Mouse (Mus musculus) forebrain, embryonic 14.5 days (tissue): ENCODE measurements at regions not wholly inside any gene's neighbourhood (a gene's known extent, or its start where the extent isn't known, plus 50 kb on each side); places are given as distances from the start of the nearest gene placed in this dataset.

ENCODE experiments used
- ATAC-seq: fragments of 200-750 bp; cut with Nextera tagmentation; 2 replicates; pipeline ENCODE4 v1.8.0; 2017; ENCODE audit warnings: mild to moderate bottlenecking, moderate library complexity
- DNase-seq: peaks from one replicate; pipeline ENCODE4 v3.0.0-alpha.2; 2015; ENCODE audit warnings: low spot score
- H3K27ac ChIP-seq: fragments of 300-500 bp; sonication (generic); 2 replicates; pipeline ENCODE4 v1.5.1; 2014; ENCODE audit warnings: low read depth, mild to moderate bottlenecking, control low read depth, low read length, moderate library complexity
- H3K27me3 ChIP-seq: fragments of 300-500 bp; sonication (generic); replicated peaks from 2 replicates; pipeline ENCODE4 v1.6.1; 2014; ENCODE audit warnings: low read length, control low read depth, mixed read lengths; ENCODE audit not compliant: control insufficient read depth, insufficient read depth
- H3K36me3 ChIP-seq: fragments of 300-500 bp; sonication (generic); 2 replicates; pipeline ENCODE4 v1.6.1; 2014; ENCODE audit warnings: low read length, control low read depth; ENCODE audit not compliant: control insufficient read depth, insufficient read depth
- H3K4me1 ChIP-seq: fragments of 300-500 bp; sonication (generic); 2 replicates; pipeline ENCODE4 v1.6.1; 2014; ENCODE audit warnings: antibody characterized with exemption, low read length, control low read depth; ENCODE audit not compliant: control insufficient read depth, insufficient read depth
- H3K4me2 ChIP-seq: fragments of 300-500 bp; sonication (generic); 2 replicates; pipeline ENCODE4 v1.6.1; 2014; ENCODE audit warnings: mild to moderate bottlenecking, control low read depth, low read length
- H3K4me3 ChIP-seq: fragments of 300-500 bp; sonication (generic); 2 replicates; pipeline ENCODE4 v1.5.1; 2014; ENCODE audit warnings: low read depth, low read length, control low read depth
- H3K9ac ChIP-seq: fragments of 300-500 bp; sonication (generic); 2 replicates; pipeline ENCODE4 v1.6.1; 2014; ENCODE audit warnings: mild to moderate bottlenecking, low read length, control low read depth, moderate library complexity
- H3K9me3 ChIP-seq: fragments of 300-500 bp; sonication (generic); replicated peaks from 2 replicates; pipeline ENCODE4 v1.6.1; 2016; ENCODE audit warnings: low read length, control low read depth, mixed read lengths; ENCODE audit not compliant: control insufficient read depth
- WGBS: fragments of 180-500 bp; shearing (Covaris S2); extraction: QIAGEN DNeasy Blood & Tissue Kit; methylation state at CpG from one replicate; pipeline ENCODE4 v1.1.7; 2014; 5-methylcytosine and 5-hydroxymethylcytosine counted together

- H3K27ac ChIP-seq = no peak overlapping the region
- ATAC-seq = no peak
- peak; percentile 57 for DNase-seq
- no peak overlapping the region for H3K4me2 ChIP-seq
- H3K27me3 ChIP-seq = no peaks in the 10 kb centered on the region
- H3K4me1 ChIP-seq = peaks cover 3% of the 10 kb centered on the region; the same call in 1 of the 2 replicates
- no peak overlapping the region for H3K4me3 ChIP-seq
- no peak overlapping the region for H3K9ac ChIP-seq
- no peaks in the 10 kb centered on the region for H3K9me3 ChIP-seq
- WGBS = 1% methylated on average over 6 of the region's 6 CpGs
- H3K36me3 ChIP-seq = no peaks in the 10 kb centered on the region
Measured at GRCm38 (mm10) chr9:47076946-47077345, 78.4 kb downstream of the Gm4791 start.

GRCm38 (mm10) chr9:47077416-47077815 is 78.9 kb downstream of the Gm4791 start:
- H3K9ac ChIP-seq = no peak overlapping the region
- H3K4me1 ChIP-seq = peaks cover 3% of the 10 kb centered on the region; the same call in 1 of the 2 replicates
- no peak overlapping the region for H3K4me2 ChIP-seq
- WGBS = 33% methylated on average over 2 of the region's 2 CpGs
- H3K36me3 ChIP-seq = no peaks in the 10 kb centered on the region
- H3K27ac ChIP-seq = no peak overlapping the region
- no peaks in the 10 kb centered on the region for H3K9me3 ChIP-seq
- ATAC-seq = no peak
- no peak overlapping the region for H3K4me3 ChIP-seq
- no peak for DNase-seq
- no peaks in the 10 kb centered on the region for H3K27me3 ChIP-seq

GRCm38 (mm10) chr9:47077945-47078344 is 79.4 kb downstream of the Gm4791 start:
- Histone ChIP-seq H3K27ac (no peak overlapping the region), H3K9ac (no peak overlapping the region), H3K4me2 (no peak overlapping the region), H3K9me3 (no peaks in the 10 kb centered on the region), H3K27me3 (no peaks in the 10 kb centered on the region), H3K36me3 (no peaks in the 10 kb centered on the region), H3K4me3 (no peak overlapping the region), H3K4me1 (peaks cover 3% of the 10 kb centered on the region; the same call in 1 of the 2 replicates)
- no peak for ATAC-seq
- no peak for DNase-seq
- 96% methylated on average over 3 of the region's 3 CpGs for WGBS

DNA sequence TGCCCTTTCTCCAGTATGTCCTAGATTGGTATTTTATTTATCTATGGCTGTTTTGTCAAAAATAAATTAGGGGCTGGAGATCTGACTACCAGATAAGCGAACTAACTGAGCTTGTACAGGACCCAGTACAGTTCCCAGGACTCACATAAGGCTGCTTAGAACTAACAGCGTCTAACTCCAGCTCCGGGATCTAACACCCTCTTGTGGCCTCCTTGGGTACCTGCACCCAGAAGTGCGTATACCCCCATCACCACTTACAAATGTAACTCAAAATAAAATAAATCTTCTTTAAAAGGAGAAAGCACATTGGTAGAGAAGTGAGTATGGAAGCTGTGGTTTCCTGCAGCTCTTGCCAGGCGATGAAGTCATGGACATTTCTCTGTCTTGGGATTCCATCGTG is 82.9 kb downstream of the Gm4791 start:
- DNase-seq = no peak
- no peaks in the 10 kb centered on the region for H3K27me3 ChIP-seq
- H3K36me3 ChIP-seq = no peaks in the 10 kb centered on the region
- no peak for ATAC-seq
- WGBS = 98% methylated on average over 6 of the region's 6 CpGs
- H3K4me3 ChIP-seq = no peak overlapping the region
- no peak overlapping the region for H3K4me2 ChIP-seq
- H3K27ac ChIP-seq = no peak overlapping the region
- peaks cover 3% of the 10 kb centered on the region; the same call in 1 of the 2 replicates for H3K4me1 ChIP-seq
- H3K9ac ChIP-seq = no peak overlapping the region
- H3K9me3 ChIP-seq = no peaks in the 10 kb centered on the region

DNA sequence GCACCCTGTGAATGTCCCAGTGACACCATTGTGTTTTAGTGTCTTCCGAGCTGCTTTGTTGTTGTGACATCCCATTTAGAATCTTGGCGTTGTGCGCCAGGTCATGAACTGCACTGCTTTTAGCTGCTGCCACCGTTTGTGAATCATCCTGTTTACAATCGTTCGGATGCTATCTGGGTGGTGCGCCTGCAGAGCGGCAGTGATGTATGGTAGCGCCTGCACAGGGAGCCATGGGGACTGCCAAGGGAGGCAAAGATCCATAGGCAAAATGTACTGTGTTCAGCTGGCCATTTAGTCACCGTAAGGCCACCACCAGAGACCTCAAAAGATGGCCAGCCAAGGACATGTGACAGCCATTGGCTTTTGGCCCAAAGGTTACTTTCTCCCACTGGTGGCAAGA is 93.3 kb downstream of the Gm4791 start:
- WGBS = 85% methylated on average over 10 of the region's 10 CpGs
- Histone ChIP-seq H3K4me1 (no peaks in the 10 kb centered on the region), H3K4me2 (no peak overlapping the region), H3K9ac (no peak overlapping the region), H3K27me3 (no peaks in the 10 kb centered on the region), H3K9me3 (no peaks in the 10 kb centered on the region), H3K4me3 (no peak overlapping the region), H3K36me3 (no peaks in the 10 kb centered on the region), H3K27ac (no peak overlapping the region)
- ATAC-seq = no peak
- no peak for DNase-seq

DNA sequence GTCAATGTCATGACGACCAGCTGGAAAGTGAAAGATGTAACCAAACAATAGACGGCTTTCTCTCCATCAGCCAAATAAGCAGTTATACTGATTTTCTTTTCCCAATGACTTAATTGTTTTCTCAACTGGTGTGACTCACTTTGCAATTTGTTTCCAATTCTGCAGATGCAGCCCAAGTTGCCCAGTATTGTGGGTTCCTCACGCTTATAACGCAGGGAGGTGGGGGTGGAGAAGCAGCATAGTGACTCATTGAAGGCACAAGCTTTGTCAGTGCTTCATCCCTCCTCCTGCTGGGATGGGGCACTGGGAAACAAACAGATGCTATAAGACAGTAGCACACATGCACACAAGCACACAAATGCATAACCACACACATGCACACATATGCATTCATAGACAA is 97.1 kb downstream of the Gm4791 start:
- ATAC-seq (no peak), DNase-seq (no peak)
- Histone ChIP-seq H3K27me3 (no peaks in the 10 kb centered on the region), H3K27ac (no peak overlapping the region), H3K4me1 (no peaks in the 10 kb centered on the region), H3K9me3 (no peaks in the 10 kb centered on the region), H3K4me3 (no peak overlapping the region), H3K4me2 (no peak overlapping the region), H3K9ac (no peak overlapping the region), H3K36me3 (no peaks in the 10 kb centered on the region)
- WGBS = 89% methylated on average over 4 of the region's 4 CpGs

DNA sequence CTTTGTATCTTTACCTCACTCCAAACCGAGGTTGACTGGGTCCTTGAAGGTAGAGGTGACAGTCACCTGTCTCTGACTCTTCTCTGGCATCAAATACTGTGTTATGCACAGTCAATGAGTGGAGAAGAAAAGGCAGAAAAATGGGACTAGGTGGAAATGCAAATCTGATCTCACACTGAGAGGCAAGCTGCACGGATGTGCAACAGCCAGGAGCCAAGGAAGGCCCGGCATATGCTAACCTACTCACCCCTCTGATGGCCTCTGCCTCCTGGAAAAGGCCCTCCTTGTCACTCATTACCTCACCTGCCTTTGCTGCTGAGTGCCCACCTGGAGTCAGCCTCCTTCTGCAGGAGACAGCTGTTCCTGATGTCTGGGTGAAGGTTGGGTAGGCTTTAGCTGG is 104.8 kb downstream of the Gm4791 start:
- no peaks in the 10 kb centered on the region for H3K27me3 ChIP-seq
- 0 out of 2 replicates have a peak, but pooled peaks cover 4% of the 10 kb centered on the region for H3K4me1 ChIP-seq
- H3K4me2 ChIP-seq = no peak overlapping the region
- no peak overlapping the region for H3K4me3 ChIP-seq
- WGBS = 83% methylated on average over 3 of the region's 3 CpGs
- DNase-seq (no peak), ATAC-seq (no peak)
- H3K9ac ChIP-seq = no peak overlapping the region
- H3K9me3 ChIP-seq = no peaks in the 10 kb centered on the region
- no peak overlapping the region for H3K27ac ChIP-seq
- no peaks in the 10 kb centered on the region for H3K36me3 ChIP-seq

DNA sequence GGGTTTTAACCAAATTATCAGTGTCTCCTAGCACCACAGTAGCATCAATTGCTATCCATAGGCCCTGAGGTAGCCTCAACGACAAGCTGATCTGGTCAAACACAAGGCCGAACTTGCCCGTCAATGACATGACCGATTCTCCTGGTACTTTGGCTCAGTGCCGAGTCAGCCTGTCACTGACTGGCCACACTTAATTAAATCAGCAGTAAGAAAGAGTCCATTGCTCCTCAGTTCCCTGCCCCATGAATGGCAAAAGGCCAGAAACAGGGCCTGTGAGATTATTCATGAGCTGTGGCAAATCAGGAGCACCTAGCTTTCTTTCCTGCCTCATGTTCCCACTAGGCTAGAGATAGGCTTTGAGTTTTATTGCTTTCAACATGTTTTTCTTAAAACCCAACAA is 105.4 kb downstream of the Gm4791 start:
- WGBS = 64% methylated on average over 5 of the region's 5 CpGs
- no peak overlapping the region for H3K9ac ChIP-seq
- H3K4me1 ChIP-seq = 0 out of 2 replicates have a peak, but pooled peaks cover 4% of the 10 kb centered on the region
- DNase-seq (peak; percentile 65), ATAC-seq (no peak; the same call in 1 of the 2 replicates)
- no peaks in the 10 kb centered on the region for H3K36me3 ChIP-seq
- H3K4me2 ChIP-seq = no peak overlapping the region
- H3K9me3 ChIP-seq = no peaks in the 10 kb centered on the region
- no peaks in the 10 kb centered on the region for H3K27me3 ChIP-seq
- H3K4me3 ChIP-seq = no peak overlapping the region
- no peak overlapping the region for H3K27ac ChIP-seq

DNA sequence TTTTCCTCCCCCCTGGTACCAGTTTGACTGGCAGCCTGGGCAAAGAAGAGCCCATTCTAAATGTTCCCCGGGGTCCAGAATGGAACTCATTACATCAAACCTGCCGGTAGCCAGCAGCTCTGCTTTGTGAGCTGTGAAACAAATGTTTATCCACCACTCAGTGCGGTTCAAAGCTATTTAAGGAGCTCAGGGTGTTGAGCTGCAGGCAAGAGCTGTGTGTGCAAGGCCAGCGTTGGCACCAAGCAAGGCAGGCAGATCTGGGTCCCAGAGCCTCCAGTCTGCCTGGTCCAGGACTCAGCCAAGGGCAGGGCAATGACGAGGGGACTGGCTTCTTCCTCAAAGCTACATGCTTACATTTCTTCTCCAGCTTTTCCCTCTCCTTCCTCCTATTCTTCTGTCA is 109.6 kb downstream of the Gm4791 start:
- no peak overlapping the region for H3K27ac ChIP-seq
- 34% methylated on average over 5 of the region's 5 CpGs for WGBS
- H3K9me3 ChIP-seq = no peaks in the 10 kb centered on the region
- H3K36me3 ChIP-seq = no peaks in the 10 kb centered on the region
- H3K4me1 ChIP-seq = 0 out of 2 replicates have a peak, but pooled peaks cover 4% of the 10 kb centered on the region
- ATAC-seq (no peak), DNase-seq (peak; percentile 37)
- no peak overlapping the region for H3K4me3 ChIP-seq
- H3K27me3 ChIP-seq = no peaks in the 10 kb centered on the region
- no peak overlapping the region for H3K4me2 ChIP-seq
- H3K9ac ChIP-seq = no peak overlapping the region
